Mouse (Mus musculus): Measurements from ENCODE around the gene Wdr60.
"Not testable (repeated sequence)": the region's sequence is repeated elsewhere in the genome, so short reads cannot be mapped to it uniquely, and the experiment has no call there.

Gene Wdr60

GRCm38 (mm10) chr12:116262555-116263341, at the start of gene Wdr60:
Wdr60 (minus strand) TSS chr12:116263022.
- peak; percentile 48 for DNase-seq (ENCODE audit: low spot score)

DNA sequence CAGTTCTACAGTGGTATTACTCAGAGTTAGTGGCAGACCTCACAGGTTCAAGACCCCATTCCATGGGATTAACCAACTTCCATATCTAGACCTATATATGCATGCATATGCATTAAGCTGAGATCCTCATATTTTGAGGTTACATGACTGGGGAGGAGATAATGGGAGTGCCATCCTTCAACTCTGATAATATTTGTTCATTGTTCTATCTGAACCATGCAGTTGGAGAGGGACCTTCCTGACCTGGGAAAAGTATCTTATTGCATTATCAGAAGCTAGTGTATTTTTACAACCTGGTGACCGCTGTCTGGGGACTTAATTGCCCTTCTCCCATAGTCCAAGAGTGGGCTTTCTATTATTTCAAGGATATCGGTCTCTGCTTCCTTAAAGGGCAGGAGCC, 45.8 kb upstream of the Wdr60 start:
- DNase-seq (ENCODE audit: low spot score): no peak

DNA sequence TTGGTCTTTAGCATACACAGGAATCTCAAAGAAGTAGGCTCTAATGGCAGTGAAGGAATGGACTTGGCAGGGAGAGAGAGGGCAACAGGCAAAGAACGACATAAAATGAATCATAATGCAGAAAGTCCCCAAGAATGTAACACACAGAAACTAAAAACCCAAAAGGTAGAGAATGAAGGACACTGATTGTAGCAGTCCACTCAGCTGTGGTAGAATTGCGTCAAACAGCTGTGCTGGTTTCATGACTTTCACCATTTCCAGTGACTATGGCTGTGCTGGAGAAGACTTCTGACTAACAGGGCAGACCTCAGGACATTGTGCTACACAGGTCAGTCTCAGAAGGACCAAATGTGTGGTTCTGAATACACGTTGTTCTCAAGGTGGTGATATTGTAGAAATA, 45.0 kb upstream of the Wdr60 start:
- no peak for DNase-seq (ENCODE audit: low spot score)

- DNase-seq (ENCODE audit: low spot score): no peak
Observed at GRCm38 (mm10) chr12:116306042-116306441, 43.2 kb upstream of the Wdr60 start.

- no peak for DNase-seq (ENCODE audit: low spot score)
Observed at GRCm38 (mm10) chr12:116302181-116302580, 39.4 kb upstream of the Wdr60 start.

DNA sequence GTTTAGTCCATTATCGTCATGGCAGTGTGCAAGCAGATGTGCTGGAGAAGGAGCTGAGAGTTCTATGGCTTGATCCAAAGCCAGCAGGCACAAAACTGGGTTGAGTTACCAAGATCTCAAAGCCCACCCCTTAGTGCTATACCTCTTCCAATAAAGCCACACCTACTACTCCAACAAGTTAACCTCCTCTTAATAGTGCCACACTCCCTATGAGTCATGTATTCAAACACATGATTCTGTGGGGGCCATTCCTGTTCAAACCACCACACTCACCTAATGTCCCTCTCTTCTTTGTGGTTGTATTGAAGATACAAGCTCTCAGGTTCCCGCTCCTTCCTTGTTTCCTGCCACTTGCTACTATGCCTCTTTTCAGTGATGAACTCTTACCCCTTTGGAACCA, 37.1 kb upstream of the Wdr60 start:
- DNase-seq (ENCODE audit: low spot score): no peak

GRCm38 (mm10) chr12:116293599-116294292, 30.9 kb upstream of the Wdr60 start:
- no peak for DNase-seq (ENCODE audit: low spot score)

DNA sequence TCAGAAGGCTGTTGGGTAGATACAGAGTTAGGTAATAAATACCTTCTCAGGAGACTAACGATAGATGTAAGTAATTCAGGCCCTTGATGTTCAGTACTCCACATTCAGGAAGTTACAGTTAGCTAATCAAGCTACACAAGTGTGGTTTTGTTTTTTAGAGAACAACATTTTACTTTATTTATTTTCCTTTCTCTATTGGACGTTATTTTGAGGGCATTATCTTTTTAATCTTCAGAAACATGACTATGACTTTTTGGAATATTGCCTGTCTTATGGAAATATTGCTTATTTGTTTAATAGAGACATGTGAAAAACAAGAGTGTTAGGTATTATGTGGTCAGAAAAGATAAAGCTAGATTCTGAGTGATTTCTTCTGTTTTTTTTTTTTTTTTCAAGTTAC, 30.4 kb upstream of the Wdr60 start:
- no peak for DNase-seq (ENCODE audit: low spot score)

DNA sequence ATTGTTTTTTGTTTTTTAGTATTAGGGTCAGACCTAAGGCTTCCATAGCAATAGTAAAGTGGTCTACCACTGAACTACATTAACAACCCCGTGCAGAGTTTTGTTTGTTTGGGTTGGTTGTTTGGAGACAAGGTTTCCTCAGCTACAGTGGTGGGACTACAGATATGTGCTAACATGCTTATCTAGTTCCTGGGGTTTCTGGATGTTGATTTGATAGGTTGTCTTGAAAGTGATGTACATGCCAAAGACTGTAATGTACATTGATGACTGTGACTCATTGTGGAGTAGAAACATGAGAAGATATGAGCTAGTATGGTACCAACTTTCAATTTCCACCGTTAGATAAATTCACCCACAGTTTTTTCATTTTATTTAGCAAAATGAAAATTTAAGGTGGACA, 20.7 kb upstream of the Wdr60 start:
- DNase-seq (ENCODE audit: low spot score): no peak

DNA sequence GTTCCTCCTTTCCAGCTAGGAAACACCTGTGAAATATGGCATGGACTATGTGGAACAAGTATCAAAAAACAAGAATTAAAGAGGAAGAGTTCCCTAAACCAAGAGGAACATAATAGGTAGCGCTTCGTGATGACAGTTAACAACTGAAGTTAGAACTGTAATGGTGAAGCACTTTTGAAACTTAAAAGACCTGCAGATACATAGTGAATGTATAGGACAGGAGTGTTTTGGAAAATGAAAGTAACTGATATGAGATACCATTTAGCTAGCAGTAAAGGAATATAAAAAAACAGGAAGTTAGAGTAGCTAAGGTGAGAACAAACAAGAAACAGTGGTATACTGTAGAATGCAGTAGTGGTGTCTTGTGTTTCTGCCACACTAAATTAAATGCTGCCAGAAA, 20.0 kb upstream of the Wdr60 start:
- DNase-seq (ENCODE audit: low spot score): no peak

GRCm38 (mm10) chr12:116281427-116282281, 18.8 kb upstream of the Wdr60 start:
- DNase-seq (ENCODE audit: low spot score): no peak

GRCm38 (mm10) chr12:116280653-116281364, 18.0 kb upstream of the Wdr60 start, which contains the start of gene Esyt2:
Esyt2 (plus strand) TSS chr12:116281196.
- DNase-seq (ENCODE audit: low spot score): peak; percentile 100

GRCm38 (mm10) chr12:116280149-116280652, 17.4 kb upstream of the Wdr60 start:
- DNase-seq (ENCODE audit: low spot score): no peak

DNA sequence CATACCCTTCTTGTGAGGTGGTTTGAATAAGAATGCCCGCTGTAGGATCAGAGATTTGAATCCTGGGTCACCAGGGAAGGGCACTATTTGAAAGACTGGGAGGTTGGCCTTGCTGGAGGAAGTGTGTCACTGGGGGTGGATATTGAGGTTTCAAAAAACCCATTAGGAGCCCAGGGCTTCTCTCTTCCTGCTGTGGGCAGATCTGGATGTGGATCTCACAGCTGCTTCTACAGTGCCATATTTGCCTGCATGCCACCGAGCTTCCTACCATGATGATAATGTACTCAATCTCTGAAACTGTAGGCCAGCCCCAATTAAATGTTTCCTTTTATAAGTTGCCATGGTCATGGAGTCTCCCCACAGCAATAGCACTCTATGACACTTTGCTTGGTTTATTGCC, 16.4 kb upstream of the Wdr60 start:
- no peak for DNase-seq (ENCODE audit: low spot score)

- no peak for DNase-seq (ENCODE audit: low spot score)
Observed at GRCm38 (mm10) chr12:116278541-116278940, 15.7 kb upstream of the Wdr60 start.

DNA sequence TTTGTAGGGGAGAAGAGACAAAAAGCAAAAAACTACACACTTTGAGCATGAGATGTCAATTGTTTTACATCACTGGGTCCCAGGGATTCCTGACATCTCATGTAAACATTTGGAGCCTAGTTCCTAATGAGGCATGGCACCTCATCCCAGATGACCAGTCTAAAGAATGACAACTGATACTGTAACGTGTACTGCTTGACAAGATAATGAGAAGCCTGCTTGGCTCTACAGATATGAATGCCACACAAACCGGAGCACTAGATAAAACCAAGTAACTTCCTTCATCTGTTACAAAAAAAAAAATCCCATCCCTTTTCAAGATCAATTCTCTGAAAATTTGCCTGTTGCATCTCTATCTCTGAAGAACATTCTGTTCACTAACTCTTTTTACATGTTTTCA, 14.1 kb upstream of the Wdr60 start:
- DNase-seq (ENCODE audit: low spot score): no peak

DNA sequence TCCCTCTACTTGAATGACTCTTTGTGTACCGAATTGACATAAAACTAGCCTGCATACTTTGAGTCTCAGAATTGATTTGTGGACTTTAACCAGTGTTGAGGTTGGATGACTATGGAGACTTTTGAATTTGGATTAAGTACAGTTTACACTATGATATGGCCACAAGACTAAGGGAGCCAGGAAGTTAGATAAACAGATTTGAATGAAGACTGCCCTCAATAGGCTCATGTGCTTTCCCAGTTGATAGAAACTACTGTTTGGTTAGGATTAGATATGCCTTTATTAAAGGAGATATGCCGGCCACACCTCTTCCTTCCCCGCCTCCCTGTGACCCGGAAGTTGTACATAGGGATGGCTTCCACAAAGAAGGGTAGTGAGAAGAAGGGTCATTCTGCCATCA, 12.8 kb upstream of the Wdr60 start:
- no peak for DNase-seq (ENCODE audit: low spot score)

- DNase-seq (ENCODE audit: low spot score): not testable (repeated sequence)
Observed at GRCm38 (mm10) chr12:116275086-116275485, 12.3 kb upstream of the Wdr60 start, which contains the start of gene Gm11027. Gm11027 (plus strand) TSS chr12:116275386.

DNA sequence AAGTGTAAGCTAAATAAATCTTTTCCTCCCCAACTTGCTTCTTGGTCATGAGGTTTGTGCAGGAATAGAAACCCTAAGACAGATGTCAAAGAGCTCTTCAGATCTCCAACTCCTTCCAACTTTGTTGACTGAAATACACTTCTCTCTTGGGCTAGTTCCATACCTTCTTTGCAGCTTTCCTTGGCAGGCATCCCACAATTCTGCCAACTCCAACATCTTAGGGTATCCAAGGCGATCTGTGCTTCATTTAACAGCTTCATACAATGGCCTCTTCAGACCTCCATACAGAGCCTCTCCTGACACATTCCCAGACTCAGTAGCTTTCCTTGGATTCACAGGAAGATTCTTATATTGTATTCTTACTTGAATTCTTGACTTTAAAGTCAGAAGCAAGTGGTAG, 10.9 kb upstream of the Wdr60 start:
- DNase-seq (ENCODE audit: low spot score): no peak

DNA sequence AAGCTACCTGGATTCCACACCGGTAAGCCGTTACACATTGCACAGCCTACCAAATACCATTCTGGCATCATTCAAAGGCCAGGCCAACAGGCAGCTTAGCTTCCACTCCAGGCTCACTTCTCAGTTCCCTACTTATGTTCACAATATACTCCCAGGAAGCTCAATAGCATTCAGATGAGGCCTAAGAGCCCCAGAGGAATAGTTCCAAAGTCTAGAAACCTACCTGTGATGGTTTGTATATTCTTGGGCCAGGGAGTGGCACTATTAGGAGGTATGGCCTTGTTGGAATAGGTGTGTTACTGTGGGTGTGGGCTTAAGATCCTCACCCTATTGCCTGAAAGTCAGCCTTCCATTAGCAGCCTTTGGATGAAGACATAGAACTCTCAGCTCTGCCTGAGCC, 8.2 kb upstream of the Wdr60 start:
- no peak for DNase-seq (ENCODE audit: low spot score)

- no peak for DNase-seq (ENCODE audit: low spot score)
Observed at GRCm38 (mm10) chr12:116270538-116270937, 7.7 kb upstream of the Wdr60 start.

DNA sequence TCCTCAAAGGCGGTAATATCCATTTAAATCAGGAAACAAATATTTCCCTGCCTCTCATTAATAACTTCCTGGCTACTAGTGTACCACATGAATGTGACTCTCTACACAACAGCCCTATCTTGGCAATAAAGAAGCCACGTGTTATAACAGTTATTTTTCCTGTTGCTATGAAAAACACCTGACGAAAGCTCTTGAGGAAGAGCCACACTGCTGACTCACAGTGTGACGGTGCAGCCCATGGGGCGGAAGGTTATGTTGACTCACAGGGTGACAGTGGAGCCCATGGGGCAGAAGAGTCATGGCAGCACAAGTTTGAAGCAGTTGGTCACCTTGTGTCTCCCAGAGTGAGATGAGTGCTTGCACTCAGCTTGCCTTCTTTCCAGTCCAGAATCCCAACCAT, 6.6 kb upstream of the Wdr60 start:
- no peak for DNase-seq (ENCODE audit: low spot score)

All from urinary bladder, postnatal 10 days (tissue).